In genomic region chr13:90840530-90841212, GRCm38 (mm10) we compare ENCODE assay signal across 7 mouse cellular contexts.
DNase-seq lines count a peak whose midpoint lies in the region; ATAC-seq and TF ChIP-seq lines count a peak whose summit lies in the region.

No protein-coding gene starts in this region.

- no peaks in the 10 kb centered on the region for H3K36me3 ChIP-seq in spleen, adult 2 months (ENCODE audit: control insufficient read depth, insufficient read depth, low read length)
- no peaks in the 10 kb centered on the region for H3K36me3 ChIP-seq in hindbrain, embryonic 15.5 days
- H3K36me3 ChIP-seq in liver, embryonic 16.5 days (ENCODE audit: control insufficient read depth, insufficient read depth), result no peaks in the 10 kb centered on the region

- TF ChIP-seq CTCF in spleen, adult 2 months (IDR thresholded peaks at IDR 0.05; ENCODE audit: extremely low read depth, insufficient read depth, insufficient read length, insufficient replicate concordance), result peak; percentile 19; the same call in 1 of the 2 replicates

- no peak for TF ChIP-seq POLR2A in spleen, adult 2 months (IDR thresholded peaks at IDR 0.05; ENCODE audit: low read depth, low read length)

- no peak overlapping the region for H3K4me3 ChIP-seq in spleen, adult 2 months (ENCODE audit: extremely low read depth, insufficient read depth, insufficient read length)
- H3K4me3 ChIP-seq in hindbrain, embryonic 15.5 days, result no peak overlapping the region
- H3K4me3 ChIP-seq in liver, embryonic 16.5 days (ENCODE audit: low read depth, low read length), result no peak overlapping the region

- no peak overlapping the region for H3K4me2 ChIP-seq in hindbrain, embryonic 15.5 days
- H3K4me2 ChIP-seq in liver, embryonic 16.5 days (ENCODE audit: low read depth, low read length), result no peak overlapping the region

- no peaks in the 10 kb centered on the region for H3K9me3 ChIP-seq in hindbrain, embryonic 15.5 days
- H3K9me3 ChIP-seq in liver, embryonic 16.5 days (replicated peaks; ENCODE audit: control insufficient read depth, low read length), result no peaks in the 10 kb centered on the region

- DNase-seq in spleen, adult 2 months (ENCODE audit: low read depth in 1 of 2, low spot score in 2 of 2), result peak in 1 of 2 experiments; percentile 8
- no peak for DNase-seq in spleen, postnatal 4 days (ENCODE audit: low spot score in 2 of 2)
- DNase-seq in retina, embryonic 14.5 days (ENCODE audit: low spot score), result peak; percentile 91

- ATAC-seq in activated CD4-positive, CD25-positive, alpha-beta regulatory T cell, adult 4 months, result peak; percentile 72
- peak; percentile 73 for ATAC-seq in erythroblast, adult 5-6 weeks (replicated peaks; ENCODE audit: low FRiP score, poor library complexity, severe bottlenecking)
- peak; percentile 90 for ATAC-seq in hindbrain, embryonic 15.5 days (ENCODE audit: low FRiP score, low read depth)
- peak; percentile 35 for ATAC-seq in liver, embryonic 16.5 days (ENCODE audit: low read depth)

- no peak overlapping the region for H3K9ac ChIP-seq in hindbrain, embryonic 15.5 days
- H3K9ac ChIP-seq in liver, embryonic 16.5 days (ENCODE audit: low read depth, low read length), result no peak overlapping the region

- no peaks in the 10 kb centered on the region for H3K4me1 ChIP-seq in spleen, adult 2 months (ENCODE audit: control insufficient read depth, insufficient read depth, insufficient read length)
- H3K4me1 ChIP-seq in hindbrain, embryonic 15.5 days (replicated peaks), result no peaks in the 10 kb centered on the region
- H3K4me1 ChIP-seq in liver, embryonic 16.5 days (ENCODE audit: control insufficient read depth, low read depth, low read length), result peaks cover 16% of the 10 kb centered on the region

- H3K27ac ChIP-seq in spleen, adult 2 months (ENCODE audit: insufficient read depth, low read length), result no peak overlapping the region
- no peak overlapping the region for H3K27ac ChIP-seq in hindbrain, embryonic 15.5 days (replicated peaks)
- H3K27ac ChIP-seq in liver, embryonic 16.5 days (ENCODE audit: low read length), result no peak overlapping the region

- H3K27me3 ChIP-seq in spleen, adult 2 months (ENCODE audit: control insufficient read depth, insufficient read depth, low read length), result no peaks in the 10 kb centered on the region
- H3K27me3 ChIP-seq in hindbrain, embryonic 15.5 days, result no peaks in the 10 kb centered on the region
- no peaks in the 10 kb centered on the region for H3K27me3 ChIP-seq in liver, embryonic 16.5 days (ENCODE audit: control insufficient read depth, insufficient read depth, low read depth, low read length)

- WGBS in spleen, adult 2 months, result 55% methylated on average over 15 of the region's 15 CpGs
- 53% methylated on average over 15 of the region's 15 CpGs for WGBS in hindbrain, embryonic 15.5 days
- WGBS in liver, embryonic 16.5 days (ENCODE audit: insufficient replicate concordance), result 43% methylated on average over 15 of the region's 15 CpGs

Comparison
In these comparisons a context has a peak if more than half of its experiments do, and no peak if none do; other contexts are left out.
1. ATAC-seq: peak in every context shown above with its lines; median percentile 90 in hindbrain, embryonic 15.5 days; 73 in erythroblast, adult 5-6 weeks; 72 in activated CD4-positive, CD25-positive, alpha-beta regulatory T cell, adult 4 months; 35 in liver, embryonic 16.5 days.